ENCODE assay signal across 8 mouse cellular contexts in genomic region chr8:84743054-84743415, GRCm38 (mm10). TPM values are rescaled to one million over a fixed set of nuclear protein-coding genes. Genes with fewer than 3 reads are reported as not detected.
A peak's percentile ranks its signal among the peaks of the same experiment; 100 is the strongest.
DNase-seq lines count a peak whose midpoint lies in the region; ATAC-seq and TF ChIP-seq lines count a peak whose summit lies in the region.

No protein-coding gene starts in this region.

- no peaks in the 10 kb centered on the region for H3K9me3 ChIP-seq in kidney, embryonic 16.5 days (ENCODE audit: low read length)
- H3K9me3 ChIP-seq in embryonic facial prominence, embryonic 14.5 days (ENCODE audit: control insufficient read depth, low read length) = no peaks in the 10 kb centered on the region
- H3K9me3 ChIP-seq in hindbrain, embryonic 15.5 days = no peaks in the 10 kb centered on the region

- H3K9ac ChIP-seq in kidney, embryonic 16.5 days (replicated peaks; ENCODE audit: low read length) = peak overlapping the region; percentile 44; the same call in 1 of the 2 replicates
- H3K9ac ChIP-seq in embryonic facial prominence, embryonic 14.5 days (ENCODE audit: low read depth, low read length) = peak overlapping the region; percentile 52
- H3K9ac ChIP-seq in hindbrain, embryonic 15.5 days = no peak overlapping the region

- H3K4me3 ChIP-seq in kidney, embryonic 16.5 days (ENCODE audit: low read length) = no peak overlapping the region
- peak overlapping the region; percentile 7 for H3K4me3 ChIP-seq in embryonic facial prominence, embryonic 14.5 days (ENCODE audit: low read depth, low read length)
- no peak overlapping the region for H3K4me3 ChIP-seq in hindbrain, embryonic 15.5 days
- peak overlapping the region; percentile 15 for H3K4me3 ChIP-seq in myocyte

- H3K27ac ChIP-seq in kidney, embryonic 16.5 days (ENCODE audit: low read length) = peak overlapping the region; percentile 76
- peak overlapping the region; percentile 97 for H3K27ac ChIP-seq in embryonic facial prominence, embryonic 14.5 days (replicated peaks; ENCODE audit: low read depth, low read length)
- peak overlapping the region; percentile 71 for H3K27ac ChIP-seq in hindbrain, embryonic 15.5 days (replicated peaks)

- no peak overlapping the region for H3ac ChIP-seq in myocyte (ENCODE audit: control insufficient read depth, insufficient read length)

- ATAC-seq in kidney, embryonic 16.5 days (ENCODE audit: low FRiP score, low TSS enrichment) = 0 out of 2 replicates have a peak, but pooled peaks have one; percentile 1
- ATAC-seq in embryonic facial prominence, embryonic 14.5 days (ENCODE audit: low read depth) = no peak
- no peak for ATAC-seq in hindbrain, embryonic 15.5 days (ENCODE audit: low FRiP score, low read depth)
- no peak for ATAC-seq in granulocyte monocyte progenitor cell, adult 5-6 weeks (replicated peaks; ENCODE audit: poor library complexity, severe bottlenecking)

- no peaks in the 10 kb centered on the region for H3K36me3 ChIP-seq in kidney, embryonic 16.5 days (ENCODE audit: insufficient read depth, low read length)
- H3K36me3 ChIP-seq in embryonic facial prominence, embryonic 14.5 days (ENCODE audit: control insufficient read depth, insufficient read depth, low read length) = peaks cover 5% of the 10 kb centered on the region; the same call in 1 of the 2 replicates
- H3K36me3 ChIP-seq in hindbrain, embryonic 15.5 days = no peaks in the 10 kb centered on the region
- no peaks in the 10 kb centered on the region for H3K36me3 ChIP-seq in myocyte (ENCODE audit: control insufficient read depth, insufficient read depth)

- H3K4me1 ChIP-seq in kidney, embryonic 16.5 days (ENCODE audit: insufficient read depth, low read length) = peaks cover 62% of the 10 kb centered on the region
- peaks cover 88% of the 10 kb centered on the region for H3K4me1 ChIP-seq in embryonic facial prominence, embryonic 14.5 days (ENCODE audit: control insufficient read depth, insufficient read depth, low read length)
- peaks cover 76% of the 10 kb centered on the region for H3K4me1 ChIP-seq in hindbrain, embryonic 15.5 days (replicated peaks)

- 17% methylated on average over 10 of the region's 10 CpGs for WGBS in kidney, embryonic 16.5 days
- 5% methylated on average over 10 of the region's 10 CpGs for WGBS in embryonic facial prominence, embryonic 14.5 days
- WGBS in hindbrain, embryonic 15.5 days = 11% methylated on average over 10 of the region's 10 CpGs

- no peak for DNase-seq in kidney, postnatal 36 days
- DNase-seq in embryonic facial prominence, embryonic 14.5 days (ENCODE audit: low spot score) = peak; percentile 70
- DNase-seq in embryo, embryonic 11 days = no peak
- no peak for DNase-seq in left cerebral cortex, adult 9 months (ENCODE audit: low spot score in 2 of 2)

- no peak for TF ChIP-seq POLR2A in myocyte (IDR thresholded peaks at IDR 0.05; ENCODE audit: insufficient read length, low read depth)

- peaks cover 87% of the 10 kb centered on the region for H3K27me3 ChIP-seq in kidney, embryonic 16.5 days (ENCODE audit: insufficient read depth, low read length)
- no peaks in the 10 kb centered on the region for H3K27me3 ChIP-seq in embryonic facial prominence, embryonic 14.5 days (replicated peaks; ENCODE audit: control insufficient read depth, insufficient read depth, low read length)
- H3K27me3 ChIP-seq in hindbrain, embryonic 15.5 days = peaks cover 63% of the 10 kb centered on the region
- no peaks in the 10 kb centered on the region for H3K27me3 ChIP-seq in myocyte (ENCODE audit: control insufficient read depth, insufficient read depth, insufficient read length)

- H3K4me2 ChIP-seq in kidney, embryonic 16.5 days (replicated peaks; ENCODE audit: low read depth, low read length) = peak overlapping the region; percentile 35
- H3K4me2 ChIP-seq in embryonic facial prominence, embryonic 14.5 days (ENCODE audit: low read depth, low read length) = peak overlapping the region; percentile 50
- H3K4me2 ChIP-seq in hindbrain, embryonic 15.5 days = peak overlapping the region; percentile 20
- peak overlapping the region; percentile 81 for H3K4me2 ChIP-seq in myocyte (ENCODE audit: low read depth)

- peaks cover 18% of the 10 kb centered on the region for H3K79me2 ChIP-seq in myocyte (ENCODE audit: control insufficient read depth, insufficient read depth)

TF ChIP-seq in myocyte, 11 proteins besides CTCF, POLR2A, EP300 and RAD21:
- TF ChIP-seq TCF12 (IDR thresholded peaks at IDR 0.05; ENCODE audit: insufficient read depth, poor library complexity, severe bottlenecking) = no peak
- TF ChIP-seq CEBPB (IDR thresholded peaks at IDR 0.05; ENCODE audit: insufficient read depth, poor library complexity, severe bottlenecking) = no peak
- peak; percentile 11 for TF ChIP-seq USF1 (IDR thresholded peaks at IDR 0.05; ENCODE audit: low read depth)
- no peak for TF ChIP-seq MAX (IDR thresholded peaks at IDR 0.05; ENCODE audit: low read depth)
- TF ChIP-seq MYOD1 (IDR thresholded peaks at IDR 0.05; ENCODE audit: control insufficient read depth in 1 of 3, insufficient read length in 2 of 3, low read depth in 2 of 3) = no peak
- TF ChIP-seq TCF3 (IDR thresholded peaks at IDR 0.05; ENCODE audit: insufficient read length, low read depth) = no peak

RNA-seq across cellular contexts. Expression of gene G430095P16Rik, which starts 20.2 kb away (rescaled TPM):
- polyA plus RNA-seq in kidney, embryonic 16.5 days (2015; fragmentation: Nextera tagmentation; extraction: Ambion mirVana) = 2.3 and 2.8 TPM in 2 replicates
- 2.0 and 2.7 TPM in 2 replicates for polyA plus RNA-seq in embryonic facial prominence, embryonic 14.5 days (2014; fragmentation: Nextera tagmentation; extraction: Ambion mirVana)
- 1.2 and 1.7 TPM in 2 replicates for polyA plus RNA-seq in hindbrain, embryonic 15.5 days (2015; fragmentation: Nextera tagmentation; extraction: Ambion mirVana)
- 9.4 TPM for polyA plus RNA-seq in myocyte (2012; fragmentation: generic; extraction: Trizol)
- 11.0 and 17.9 TPM in 2 replicates for total RNA-seq in granulocyte monocyte progenitor cell, adult 5-6 weeks (2014; fragmentation: Nextera tagmentation)
- total RNA-seq in granulocyte monocyte progenitor cell, adult 5-6 weeks (2017) = 4.4 and 4.8 TPM in 2 replicates

RNA-seq across cellular contexts. Expression of gene Lyl1, which starts 41.8 kb away (rescaled TPM):
- polyA plus RNA-seq in kidney, embryonic 16.5 days (2015; fragmentation: Nextera tagmentation; extraction: Ambion mirVana) = 7.9 and 8.1 TPM in 2 replicates
- 5.8 and 6.8 TPM in 2 replicates for polyA plus RNA-seq in embryonic facial prominence, embryonic 14.5 days (2014; fragmentation: Nextera tagmentation; extraction: Ambion mirVana)
- polyA plus RNA-seq in hindbrain, embryonic 15.5 days (2015; fragmentation: Nextera tagmentation; extraction: Ambion mirVana) = 3.1 and 3.6 TPM in 2 replicates
- polyA plus RNA-seq in myocyte (2012; fragmentation: generic; extraction: Trizol) = not detected
- total RNA-seq in granulocyte monocyte progenitor cell, adult 5-6 weeks (2014; fragmentation: Nextera tagmentation) = 82.1 and 133 TPM in 2 replicates
- 65.9 and 73.3 TPM in 2 replicates for total RNA-seq in granulocyte monocyte progenitor cell, adult 5-6 weeks (2017)

RNA-seq across cellular contexts. Expression of gene Nacc1, which starts 55.4 kb away (rescaled TPM):
- 22.5 and 26.7 TPM in 2 replicates for polyA plus RNA-seq in kidney, embryonic 16.5 days (2015; fragmentation: Nextera tagmentation; extraction: Ambion mirVana)
- polyA plus RNA-seq in embryonic facial prominence, embryonic 14.5 days (2014; fragmentation: Nextera tagmentation; extraction: Ambion mirVana) = 19.7 and 20.1 TPM in 2 replicates
- polyA plus RNA-seq in hindbrain, embryonic 15.5 days (2015; fragmentation: Nextera tagmentation; extraction: Ambion mirVana) = 13.6 and 16.1 TPM in 2 replicates
- polyA plus RNA-seq in myocyte (2012; fragmentation: generic; extraction: Trizol) = 56.1 TPM
- total RNA-seq in granulocyte monocyte progenitor cell, adult 5-6 weeks (2014; fragmentation: Nextera tagmentation) = 92.9 and 98.1 TPM in 2 replicates
- total RNA-seq in granulocyte monocyte progenitor cell, adult 5-6 weeks (2017) = 46.5 and 59.2 TPM in 2 replicates

RNA-seq across cellular contexts. Expression of gene Trmt1, which starts 56.9 kb away (rescaled TPM):
- polyA plus RNA-seq in kidney, embryonic 16.5 days (2015; fragmentation: Nextera tagmentation; extraction: Ambion mirVana) = 81.5 and 82.9 TPM in 2 replicates
- polyA plus RNA-seq in embryonic facial prominence, embryonic 14.5 days (2014; fragmentation: Nextera tagmentation; extraction: Ambion mirVana) = 55.8 and 73.2 TPM in 2 replicates
- 62.5 and 65.9 TPM in 2 replicates for polyA plus RNA-seq in hindbrain, embryonic 15.5 days (2015; fragmentation: Nextera tagmentation; extraction: Ambion mirVana)
- 94.4 TPM for polyA plus RNA-seq in myocyte (2012; fragmentation: generic; extraction: Trizol)
- total RNA-seq in granulocyte monocyte progenitor cell, adult 5-6 weeks (2014; fragmentation: Nextera tagmentation) = 76.9 and 123 TPM in 2 replicates
- total RNA-seq in granulocyte monocyte progenitor cell, adult 5-6 weeks (2017) = 73.8 and 95.9 TPM in 2 replicates

RNA-seq across cellular contexts. Expression of gene Nfix, which starts 57.1 kb away (rescaled TPM):
- polyA plus RNA-seq in kidney, embryonic 16.5 days (2015; fragmentation: Nextera tagmentation; extraction: Ambion mirVana) = 14.8 and 15.9 TPM in 2 replicates
- 64.0 and 67.4 TPM in 2 replicates for polyA plus RNA-seq in embryonic facial prominence, embryonic 14.5 days (2014; fragmentation: Nextera tagmentation; extraction: Ambion mirVana)
- 71.2 and 87.6 TPM in 2 replicates for polyA plus RNA-seq in hindbrain, embryonic 15.5 days (2015; fragmentation: Nextera tagmentation; extraction: Ambion mirVana)
- polyA plus RNA-seq in myocyte (2012; fragmentation: generic; extraction: Trizol) = 65.7 TPM
- 25.7 and 51.2 TPM in 2 replicates for total RNA-seq in granulocyte monocyte progenitor cell, adult 5-6 weeks (2014; fragmentation: Nextera tagmentation)
- 9.5 and 12.8 TPM in 2 replicates for total RNA-seq in granulocyte monocyte progenitor cell, adult 5-6 weeks (2017)

Comparison
In these comparisons a context has a peak if more than half of its experiments do, and no peak if none do; other contexts are left out.
1. H3K4me2 ChIP-seq: peak in every context shown above with its lines; median percentile 81 in myocyte; 50 in embryonic facial prominence, embryonic 14.5 days; 35 in kidney, embryonic 16.5 days; 20 in hindbrain, embryonic 15.5 days.
2. H3K4me3 ChIP-seq: peak in embryonic facial prominence, embryonic 14.5 days (single experiment) and myocyte (single experiment); none in kidney, embryonic 16.5 days (single experiment) and hindbrain, embryonic 15.5 days (single experiment).
3. Peak in every context shown above with its lines, with median percentiles within 50 percentile points of each other: H3K27ac ChIP-seq.